Mouse (Mus musculus) olfactory bulb, adult 2 months (tissue): ENCODE measurements around the gene Mettl27. TPM values are rescaled to one million over a fixed set of nuclear protein-coding genes. Genes with fewer than 3 reads are reported as not detected.

Experiments
- H3K27ac ChIP-seq: fragments of 200-500 bp; 2 replicates; pipeline ENCODE4 v1.5.1; 2012; ENCODE audit warnings: low read depth, low read length; ENCODE audit not compliant: insufficient read depth
- H3K4me1 ChIP-seq: fragments of 200-500 bp; 2 replicates; pipeline ENCODE4 v1.6.1; 2012; ENCODE audit warnings: low read length; ENCODE audit not compliant: control insufficient read depth, insufficient read depth
- H3K4me3 ChIP-seq: fragments of 200-500 bp; 2 replicates; pipeline ENCODE4 v1.5.1; 2012; ENCODE audit warnings: mild to moderate bottlenecking, low read depth, low read length, moderate library complexity; ENCODE audit not compliant: insufficient read depth
- CTCF ChIP-seq: fragments of 200-500 bp; IDR thresholded peaks from 2 replicates; pipeline ENCODE4 v1.5.1; 2012; ENCODE audit warnings: low read depth, mild to moderate bottlenecking, low read length, moderate library complexity; ENCODE audit not compliant: insufficient read depth
- POLR2A ChIP-seq: fragments of 200-500 bp; IDR thresholded peaks from 2 replicates; pipeline ENCODE4 v1.6.1; 2012; ENCODE audit warnings: mild to moderate bottlenecking, low read depth, low read length, moderate library complexity; ENCODE audit not compliant: insufficient read depth
- WGBS: fragments of 180-500 bp; shearing (Covaris S2); methylation state at CpG from one replicate; pipeline ENCODE4 v1.1.7; 2018; 5-methylcytosine and 5-hydroxymethylcytosine counted together
- polyA plus RNA-seq: library from polyadenylated mRNA; stranded (reverse); fragments of >200 nt; gene quantifications from 2 replicates; pipeline ENCODE4 v1.2.4, GENCODE M21; 2012; ENCODE audit warnings: low replicate concordance; ENCODE audit not compliant: missing spikeins, insufficient read depth, insufficient read length

Mettl27 gene
- polyA plus RNA-seq, 1 experiment, result not detected

DNA sequence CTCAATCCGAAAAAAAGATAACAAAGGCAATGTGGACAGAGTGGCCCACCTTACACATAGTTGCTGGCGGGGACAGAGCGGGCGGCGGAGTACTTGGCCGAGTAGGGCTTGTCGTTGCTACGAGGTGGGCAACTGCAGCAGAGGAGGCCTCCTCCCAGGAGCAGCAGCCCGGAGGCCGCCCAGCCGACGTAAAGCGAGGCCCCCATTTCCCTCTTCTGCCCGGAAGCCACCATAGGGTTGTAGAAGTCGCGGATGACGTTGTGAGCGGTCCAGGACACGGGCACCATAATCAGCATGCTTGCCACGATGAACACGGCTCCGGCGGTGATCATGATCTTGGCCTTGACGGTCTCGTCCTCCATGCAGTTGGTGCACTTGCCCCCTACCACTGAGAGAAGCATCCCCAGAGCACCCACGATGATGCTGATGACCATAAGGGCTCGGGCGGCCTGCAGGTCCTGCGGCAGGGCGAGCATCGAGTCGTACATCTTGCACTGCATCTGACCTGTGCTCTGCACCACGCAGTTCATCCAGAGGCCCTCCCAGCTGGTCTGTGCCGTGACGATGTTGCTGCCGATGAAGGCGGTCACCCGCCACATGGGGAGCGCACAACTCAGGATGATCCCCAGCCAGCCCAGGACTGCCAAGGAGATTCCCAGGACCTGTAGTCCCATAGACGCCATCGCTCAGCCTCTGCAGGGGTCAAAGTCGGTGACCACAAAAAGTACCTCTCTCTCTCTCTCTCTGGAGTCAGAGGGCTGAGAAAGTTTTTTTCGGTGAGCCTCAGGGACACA is 14.1 kb downstream of the Mettl27 start:
- H3K4me3 ChIP-seq, result no peak overlapping the region
- 37% methylated on average over 43 of the region's 43 CpGs for WGBS
- no peak overlapping the region for H3K27ac ChIP-seq
- no peak for TF ChIP-seq CTCF
- no peak for TF ChIP-seq POLR2A
- H3K4me1 ChIP-seq, result peaks cover 8% of the 10 kb centered on the region; the same call in 1 of the 2 replicates

DNA sequence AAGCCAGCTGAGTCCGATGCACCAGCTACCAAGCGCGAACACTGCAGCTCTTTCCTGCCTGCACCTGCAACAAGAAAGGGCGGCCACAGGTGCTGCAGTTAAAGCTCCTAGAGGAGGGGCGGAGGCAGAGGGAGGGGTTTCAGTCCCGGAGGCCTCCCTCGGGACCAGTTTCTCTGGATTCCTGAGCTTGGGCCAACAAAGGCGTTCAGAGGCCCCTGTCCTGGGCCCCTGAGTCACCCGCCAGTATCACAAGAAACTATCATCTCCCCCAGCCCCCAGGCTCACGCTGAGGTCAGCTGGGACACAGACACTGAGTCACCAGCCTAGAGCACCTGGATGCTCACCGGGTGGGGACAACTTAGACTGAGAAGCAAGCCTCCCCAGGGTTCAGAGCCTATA is 14.7 kb downstream of the Mettl27 start, which contains the start of gene Cldn4:
Gene Cldn4, minus strand, starts transcription at position 78 of the 399 bp plus-strand sequence.
- Histone ChIP-seq H3K27ac (no peak within 1 kb of the TSS), H3K4me3 (no peak within 1 kb of the TSS), H3K4me1 (peaks cover 8% of the 10 kb centered on the region; the same call in 1 of the 2 replicates)
- 26% methylated on average over 11 of the region's 11 CpGs for WGBS
- TF ChIP-seq CTCF, result no peak
- no peak for TF ChIP-seq POLR2A

DNA sequence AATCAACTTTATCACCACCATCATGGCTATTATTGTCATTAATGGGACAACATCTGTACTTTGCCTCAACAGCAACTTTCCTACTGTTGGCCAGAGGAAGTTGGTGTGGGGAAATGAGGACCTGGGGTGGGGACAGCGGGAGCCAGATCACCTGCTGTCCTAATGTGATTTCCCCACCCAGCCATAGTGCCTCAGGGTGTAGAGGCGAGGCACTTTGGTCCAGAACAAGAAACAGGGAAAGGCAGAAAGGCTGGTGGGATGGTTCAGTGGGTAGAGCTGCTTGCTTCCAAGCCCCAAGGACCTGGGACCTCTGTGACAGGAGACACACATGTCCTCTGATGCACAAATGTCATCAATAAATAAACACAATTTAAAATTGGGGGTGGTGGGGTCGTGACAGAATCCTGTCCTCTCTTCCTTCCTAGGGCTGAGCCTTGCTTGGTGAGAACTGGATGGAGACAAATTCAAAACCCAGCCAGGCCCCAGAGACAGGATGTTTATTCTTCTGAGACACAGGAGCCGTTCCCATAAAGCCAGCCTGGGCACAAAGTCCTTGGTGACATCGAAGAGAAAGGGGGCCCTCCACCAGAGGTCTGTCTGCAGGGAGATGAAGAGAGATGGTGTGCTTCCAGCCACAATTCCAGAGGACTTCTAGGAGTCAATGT is 15.4 kb downstream of the Mettl27 start:
- H3K27ac ChIP-seq, result no peak overlapping the region
- TF ChIP-seq POLR2A (no peak), CTCF (no peak)
- no peak overlapping the region for H3K4me3 ChIP-seq
- H3K4me1 ChIP-seq, result peaks cover 8% of the 10 kb centered on the region; the same call in 1 of the 2 replicates
- WGBS, result 77% methylated on average over 5 of the region's 5 CpGs

DNA sequence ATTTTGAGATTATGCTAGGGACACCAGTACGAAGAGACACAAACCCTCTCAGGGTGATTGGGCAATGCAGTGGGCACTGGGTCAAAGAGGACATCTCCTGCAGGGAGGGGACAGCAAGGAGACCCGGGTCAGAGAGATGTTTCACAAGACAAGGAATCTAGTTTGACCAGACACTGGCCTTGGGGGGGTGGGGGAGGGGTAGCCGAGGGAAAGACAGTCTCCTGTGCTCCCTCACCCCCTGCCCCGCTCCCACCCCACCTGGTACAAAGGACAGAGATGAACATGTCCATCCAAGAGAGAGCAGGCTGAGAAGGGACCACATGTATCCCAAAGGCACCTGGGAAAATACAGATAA is 15.9 kb downstream of the Mettl27 start:
- peaks cover 8% of the 10 kb centered on the region; the same call in 1 of the 2 replicates for H3K4me1 ChIP-seq
- WGBS, result 74% methylated on average over 4 of the region's 4 CpGs
- H3K27ac ChIP-seq, result no peak overlapping the region
- TF ChIP-seq CTCF (no peak), POLR2A (no peak)
- H3K4me3 ChIP-seq, result no peak overlapping the region

DNA sequence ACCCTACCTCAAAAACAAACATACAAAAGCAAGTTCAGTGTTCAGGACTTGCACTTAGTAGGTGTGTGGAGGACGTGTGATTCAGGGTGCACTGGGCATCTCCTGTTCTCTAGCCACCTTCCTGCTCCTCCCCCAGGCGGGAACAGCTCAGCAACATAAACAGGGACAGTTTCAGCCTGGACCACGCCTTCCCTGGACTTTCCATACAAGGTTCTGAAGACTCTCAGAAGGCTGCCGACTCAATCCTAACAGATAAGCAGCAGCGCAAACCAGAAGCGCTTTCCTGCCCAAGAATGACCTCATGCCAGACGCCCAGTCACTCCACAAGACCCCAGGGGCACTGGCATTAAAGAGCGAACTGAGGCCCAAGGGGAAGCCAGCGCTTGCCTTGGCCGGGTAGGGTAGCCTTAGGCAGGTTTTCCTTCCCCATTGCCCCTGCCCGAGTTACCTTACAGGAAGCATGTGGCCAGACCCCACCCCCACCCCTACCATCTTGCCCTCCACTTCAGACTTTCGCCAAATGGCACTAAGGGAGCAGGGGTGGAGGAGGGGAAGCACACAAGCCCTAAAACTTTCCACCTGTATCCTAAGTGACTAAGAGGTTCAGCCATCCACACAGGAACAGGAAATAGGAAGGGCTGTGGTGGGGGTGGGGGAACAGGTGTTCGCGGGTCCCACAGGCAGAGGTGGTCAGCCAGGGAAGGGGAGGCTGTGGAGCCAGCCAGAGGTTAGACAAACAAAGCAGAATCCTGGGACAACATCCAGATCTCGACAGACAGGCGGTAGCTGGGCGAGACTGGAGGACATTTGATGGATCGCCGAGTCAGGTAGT is 19.1 kb downstream of the Mettl27 start:
- Histone ChIP-seq H3K4me1 (peaks cover 7% of the 10 kb centered on the region; the same call in 1 of the 2 replicates), H3K4me3 (no peak overlapping the region), H3K27ac (no peak overlapping the region)
- WGBS, result 49% methylated on average over 19 of the region's 19 CpGs
- TF ChIP-seq POLR2A (no peak), CTCF (no peak)

DNA sequence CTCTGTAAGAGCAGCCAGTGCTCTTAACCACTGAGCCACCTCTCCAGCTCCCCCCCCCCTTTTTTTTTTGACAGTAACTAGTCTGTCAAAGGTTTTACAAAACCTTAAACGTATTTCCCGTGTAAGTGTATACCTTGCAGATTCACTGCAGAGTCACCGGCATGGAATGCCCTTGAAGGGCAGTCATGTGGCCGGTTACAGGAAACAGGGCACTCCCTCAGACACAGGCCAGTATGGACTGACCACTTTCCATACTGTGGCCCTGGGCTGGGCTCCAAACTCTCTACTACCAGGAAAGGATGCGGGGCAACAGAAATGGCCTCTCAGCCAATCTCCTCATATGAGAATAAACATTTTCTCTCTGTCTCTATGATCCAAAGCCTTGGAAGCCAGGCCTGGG is 23.3 kb downstream of the Mettl27 start:
- no peak for TF ChIP-seq POLR2A
- TF ChIP-seq CTCF, result no peak
- WGBS, result 90% methylated on average over 5 of the region's 5 CpGs
- H3K4me1 ChIP-seq, result no peaks in the 10 kb centered on the region
- H3K27ac ChIP-seq, result no peak overlapping the region
- H3K4me3 ChIP-seq, result no peak overlapping the region

DNA sequence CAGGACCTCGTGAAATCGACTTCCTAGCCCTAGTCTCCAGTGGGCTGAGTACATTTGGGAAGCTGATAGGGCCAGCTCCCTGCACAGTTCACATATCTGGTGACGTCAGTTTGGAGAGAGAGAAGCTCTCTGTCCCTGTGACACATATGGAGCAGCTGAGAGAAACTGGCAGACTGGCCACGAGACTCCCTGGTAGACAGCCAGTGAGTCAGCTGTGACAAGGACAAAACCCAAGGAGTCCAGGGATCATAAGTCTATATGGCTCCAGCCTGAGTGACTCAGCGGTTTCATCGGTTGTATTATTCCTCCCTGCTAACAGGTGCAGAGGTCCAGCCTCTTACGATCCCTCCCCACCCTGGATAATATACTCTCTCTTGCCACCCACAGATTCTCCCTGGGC is 26.9 kb downstream of the Mettl27 start:
- WGBS, result 66% methylated on average over 7 of the region's 7 CpGs
- Histone ChIP-seq H3K4me3 (no peak overlapping the region), H3K4me1 (no peaks in the 10 kb centered on the region), H3K27ac (no peak overlapping the region)
- TF ChIP-seq POLR2A, result no peak
- TF ChIP-seq CTCF, result no peak

DNA sequence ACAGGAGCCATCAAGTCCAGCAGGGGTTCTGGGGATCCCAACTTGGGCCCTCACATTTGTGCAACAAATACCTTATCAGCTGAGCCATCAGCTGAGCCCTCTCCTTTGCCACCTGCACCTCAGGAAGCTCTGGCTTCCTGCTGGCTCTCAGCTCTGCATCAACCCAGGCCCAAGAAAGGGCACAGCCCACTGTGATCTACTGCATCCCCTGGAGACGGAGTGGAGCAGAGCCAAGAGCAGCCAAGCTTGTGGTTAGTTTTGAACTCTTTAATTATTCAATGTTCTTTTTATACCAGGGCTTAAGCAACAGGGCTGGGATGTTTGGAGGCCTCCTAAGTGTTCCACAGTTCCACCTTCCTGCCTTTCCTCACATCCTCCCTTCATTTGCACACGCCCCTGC is 28.3 kb downstream of the Mettl27 start:
- no peaks in the 10 kb centered on the region for H3K4me1 ChIP-seq
- no peak overlapping the region for H3K27ac ChIP-seq
- TF ChIP-seq CTCF (no peak), POLR2A (no peak)
- H3K4me3 ChIP-seq, result no peak overlapping the region
- 73% methylated on average over 2 of the region's 2 CpGs for WGBS
